Mouse (Mus musculus): ENCODE results near the gene Sema5b. TPM values are rescaled to one million over a fixed set of nuclear protein-coding genes. Genes with fewer than 3 reads are reported as not detected.

Sema5b gene
- polyA plus RNA-seq, 1 experiment from 2014 or later = 1.8 TPM

- Histone ChIP-seq H3K9ac (no peak overlapping the region), H3K27me3 (no peaks in the 10 kb centered on the region), H3K4me2 (no peak overlapping the region), H3K4me1 (replicated peaks) (no peaks in the 10 kb centered on the region), H3K36me3 (no peaks in the 10 kb centered on the region), H3K4me3 (no peak overlapping the region), H3K9me3 (replicated peaks) (no peaks in the 10 kb centered on the region), H3K27ac (no peak overlapping the region)
- 88% methylated on average over 11 of the region's 11 CpGs for WGBS
- no peak for ATAC-seq (replicated peaks; ENCODE audit: insufficient number of reproducible peaks, insufficient read depth, low FRiP score, low read depth)
Measured at GRCm38 (mm10) chr16:35577181-35577941, 36.4 kb downstream of the Sema5b start.

- ATAC-seq (replicated peaks; ENCODE audit: insufficient number of reproducible peaks, insufficient read depth, low FRiP score, low read depth) = no peak
- H3K4me3 ChIP-seq = no peak overlapping the region
- no peaks in the 10 kb centered on the region for H3K9me3 ChIP-seq (replicated peaks)
- H3K36me3 ChIP-seq = no peaks in the 10 kb centered on the region
- 55% methylated on average over 7 of the region's 7 CpGs for WGBS
- H3K4me1 ChIP-seq (replicated peaks) = no peaks in the 10 kb centered on the region
- H3K27ac ChIP-seq = no peak overlapping the region
- H3K9ac ChIP-seq = no peak overlapping the region
- peaks cover 6% of the 10 kb centered on the region; the same call in 1 of the 2 replicates for H3K27me3 ChIP-seq
- no peak overlapping the region for H3K4me2 ChIP-seq
Measured at GRCm38 (mm10) chr16:35581299-35581698, 40.4 kb downstream of the Sema5b start.

GRCm38 (mm10) chr16:35583551-35584080 is 42.7 kb downstream of the Sema5b start:
- Histone ChIP-seq H3K4me3 (no peak overlapping the region), H3K4me1 (replicated peaks) (peaks cover 9% of the 10 kb centered on the region), H3K27me3 (peaks cover 15% of the 10 kb centered on the region), H3K36me3 (no peaks in the 10 kb centered on the region), H3K27ac (no peak overlapping the region), H3K9ac (no peak overlapping the region), H3K4me2 (no peak overlapping the region), H3K9me3 (replicated peaks) (no peaks in the 10 kb centered on the region)
- ATAC-seq (replicated peaks; ENCODE audit: insufficient number of reproducible peaks, insufficient read depth, low FRiP score, low read depth) = no peak
- WGBS = 55% methylated on average over 4 of the region's 4 CpGs

GRCm38 (mm10) chr16:35585126-35585694 is 44.3 kb downstream of the Sema5b start:
- H3K4me2 ChIP-seq = no peak overlapping the region
- peaks cover 21% of the 10 kb centered on the region for H3K27me3 ChIP-seq
- H3K9me3 ChIP-seq (replicated peaks) = no peaks in the 10 kb centered on the region
- no peak overlapping the region for H3K9ac ChIP-seq
- no peak overlapping the region for H3K4me3 ChIP-seq
- peaks cover 14% of the 10 kb centered on the region for H3K4me1 ChIP-seq (replicated peaks)
- no peak overlapping the region for H3K27ac ChIP-seq
- H3K36me3 ChIP-seq = no peaks in the 10 kb centered on the region
- 82% methylated on average over 8 of the region's 8 CpGs for WGBS
- no peak for ATAC-seq (replicated peaks; ENCODE audit: insufficient number of reproducible peaks, insufficient read depth, low FRiP score, low read depth)

- Histone ChIP-seq H3K4me3 (peak overlapping the region; percentile 38; the same call in 1 of the 2 replicates), H3K4me2 (peak overlapping the region; percentile 61; the same call in 1 of the 2 replicates), H3K27ac (no peak overlapping the region), H3K9me3 (replicated peaks) (no peaks in the 10 kb centered on the region), H3K4me1 (replicated peaks) (peaks cover 14% of the 10 kb centered on the region), H3K27me3 (peaks cover 31% of the 10 kb centered on the region), H3K9ac (no peak overlapping the region), H3K36me3 (no peaks in the 10 kb centered on the region)
- no peak for ATAC-seq (replicated peaks; ENCODE audit: insufficient number of reproducible peaks, insufficient read depth, low FRiP score, low read depth)
- WGBS = 70% methylated on average over 8 of the region's 8 CpGs
Measured at GRCm38 (mm10) chr16:35587046-35587779, 46.3 kb downstream of the Sema5b start.

GRCm38 (mm10) chr16:35587866-35588465 is 47.0 kb downstream of the Sema5b start:
- Histone ChIP-seq H3K4me3 (peak overlapping the region; percentile 38), H3K4me2 (peak overlapping the region; percentile 61), H3K9ac (peak overlapping the region; percentile 26; the same call in 1 of the 2 replicates), H3K27me3 (peaks cover 28% of the 10 kb centered on the region), H3K27ac (no peak overlapping the region), H3K4me1 (replicated peaks) (peaks cover 20% of the 10 kb centered on the region), H3K36me3 (no peaks in the 10 kb centered on the region), H3K9me3 (replicated peaks) (no peaks in the 10 kb centered on the region)
- WGBS = 8% methylated on average over 20 of the region's 20 CpGs
- no peak for ATAC-seq (replicated peaks; ENCODE audit: insufficient number of reproducible peaks, insufficient read depth, low FRiP score, low read depth)

- Histone ChIP-seq H3K4me1 (replicated peaks) (peaks cover 20% of the 10 kb centered on the region), H3K4me3 (no peak overlapping the region), H3K27me3 (peaks cover 28% of the 10 kb centered on the region), H3K27ac (no peak overlapping the region), H3K36me3 (no peaks in the 10 kb centered on the region), H3K4me2 (peak overlapping the region; percentile 17; the same call in 1 of the 2 replicates), H3K9ac (0 out of 2 replicates have a peak overlapping the region, but pooled peaks have one; percentile 6), H3K9me3 (replicated peaks) (no peaks in the 10 kb centered on the region)
- WGBS = 21% methylated on average over 18 of the region's 18 CpGs
- ATAC-seq (replicated peaks; ENCODE audit: insufficient number of reproducible peaks, insufficient read depth, low FRiP score, low read depth) = no peak
Measured at GRCm38 (mm10) chr16:35588731-35589151, 47.8 kb downstream of the Sema5b start.

- H3K27me3 ChIP-seq = peaks cover 31% of the 10 kb centered on the region
Measured at GRCm38 (mm10) chr16:35591756-35592155, 50.8 kb downstream of the Sema5b start.

GRCm38 (mm10) chr16:35592274-35593065 is 51.5 kb downstream of the Sema5b start:
- peaks cover 30% of the 10 kb centered on the region for H3K4me1 ChIP-seq (replicated peaks)
- peaks cover 25% of the 10 kb centered on the region for H3K27me3 ChIP-seq
- H3K36me3 ChIP-seq = no peaks in the 10 kb centered on the region
- WGBS = 26% methylated on average over 5 of the region's 5 CpGs
- no peaks in the 10 kb centered on the region for H3K9me3 ChIP-seq (replicated peaks)
- H3K4me3 ChIP-seq = no peak overlapping the region
- 0 out of 2 replicates have a peak, but pooled peaks have one; percentile 34 for ATAC-seq (replicated peaks; ENCODE audit: insufficient number of reproducible peaks, insufficient read depth, low FRiP score, low read depth)
- H3K9ac ChIP-seq = no peak overlapping the region
- no peak overlapping the region for H3K4me2 ChIP-seq
- no peak overlapping the region for H3K27ac ChIP-seq

More at GRCm38 (mm10) chr16:35591756-35592155, 50.8 kb downstream of the Sema5b start:
- ATAC-seq (replicated peaks; ENCODE audit: insufficient number of reproducible peaks, insufficient read depth, low FRiP score, low read depth) = no peak
- H3K4me3 ChIP-seq = no peak overlapping the region
- H3K4me2 ChIP-seq = no peak overlapping the region
- 29% methylated on average over 11 of the region's 11 CpGs for WGBS
- H3K27ac ChIP-seq = no peak overlapping the region
- no peak overlapping the region for H3K9ac ChIP-seq
- H3K36me3 ChIP-seq = no peaks in the 10 kb centered on the region
- no peaks in the 10 kb centered on the region for H3K9me3 ChIP-seq (replicated peaks)
- peaks cover 29% of the 10 kb centered on the region for H3K4me1 ChIP-seq (replicated peaks)

- Histone ChIP-seq H3K9me3 (replicated peaks) (no peaks in the 10 kb centered on the region), H3K36me3 (no peaks in the 10 kb centered on the region), H3K9ac (no peak overlapping the region), H3K4me3 (no peak overlapping the region), H3K4me2 (no peak overlapping the region), H3K4me1 (replicated peaks) (peaks cover 24% of the 10 kb centered on the region), H3K27me3 (peaks cover 27% of the 10 kb centered on the region), H3K27ac (no peak overlapping the region)
- no peak for ATAC-seq (replicated peaks; ENCODE audit: insufficient number of reproducible peaks, insufficient read depth, low FRiP score, low read depth)
- WGBS = 80% methylated on average over 5 of the region's 5 CpGs
Measured at GRCm38 (mm10) chr16:35593474-35593873, 52.5 kb downstream of the Sema5b start.
